Mouse (Mus musculus) megakaryocyte, adult 5-6 weeks (primary cell): ENCODE results near the gene Cln5. TPM values are rescaled to one million over a fixed set of nuclear protein-coding genes. Genes with fewer than 3 reads are reported as not detected.
A peak's percentile ranks its signal among the peaks of the same experiment; 100 is the strongest.

Experiments used
- ATAC-seq: 2 replicates; pipeline ENCODE4 v1.8.0; 2016; ENCODE audit warnings: mild to moderate bottlenecking, inconsistent platforms; ENCODE audit not compliant: poor library complexity, severe bottlenecking
- total RNA-seq, 2 experiments: library from RNA; stranded (forward) in 1 of 2; stranded (reverse) in 1 of 2; fragments of 153-499, 151-499 nt in 1 of 2; fragments of 221-1000, 200-1000 nt in 1 of 2; gene quantifications; 2 replicates each; pipeline versions ENCODE4 v1.2.3 to v1.2.4; 2015 to 2017

Gene Cln5
- total RNA-seq, 2 experiments from 2014 or later = 81.1 to 82.9 TPM

DNA sequence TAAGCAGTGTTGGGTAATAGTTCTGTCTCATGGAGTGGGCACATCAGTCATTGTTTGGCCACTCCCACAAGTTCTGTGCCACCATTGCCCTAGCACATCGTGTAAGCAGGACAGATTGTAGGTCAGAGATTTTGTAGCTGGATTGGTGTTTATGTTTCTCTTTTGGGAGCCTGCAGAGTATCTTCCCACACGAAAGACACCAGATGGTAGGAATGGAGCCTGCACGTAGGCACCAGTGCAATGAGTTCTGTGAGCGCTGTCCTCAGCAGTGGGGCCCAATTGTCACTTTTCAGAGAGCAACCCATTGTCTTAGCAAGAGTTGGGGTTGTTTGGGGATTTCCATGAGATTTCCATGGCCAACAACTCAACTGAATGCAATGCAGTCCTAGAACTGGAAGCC lies 40.0 kb downstream of the Cln5 start:
- no peak for ATAC-seq

DNA sequence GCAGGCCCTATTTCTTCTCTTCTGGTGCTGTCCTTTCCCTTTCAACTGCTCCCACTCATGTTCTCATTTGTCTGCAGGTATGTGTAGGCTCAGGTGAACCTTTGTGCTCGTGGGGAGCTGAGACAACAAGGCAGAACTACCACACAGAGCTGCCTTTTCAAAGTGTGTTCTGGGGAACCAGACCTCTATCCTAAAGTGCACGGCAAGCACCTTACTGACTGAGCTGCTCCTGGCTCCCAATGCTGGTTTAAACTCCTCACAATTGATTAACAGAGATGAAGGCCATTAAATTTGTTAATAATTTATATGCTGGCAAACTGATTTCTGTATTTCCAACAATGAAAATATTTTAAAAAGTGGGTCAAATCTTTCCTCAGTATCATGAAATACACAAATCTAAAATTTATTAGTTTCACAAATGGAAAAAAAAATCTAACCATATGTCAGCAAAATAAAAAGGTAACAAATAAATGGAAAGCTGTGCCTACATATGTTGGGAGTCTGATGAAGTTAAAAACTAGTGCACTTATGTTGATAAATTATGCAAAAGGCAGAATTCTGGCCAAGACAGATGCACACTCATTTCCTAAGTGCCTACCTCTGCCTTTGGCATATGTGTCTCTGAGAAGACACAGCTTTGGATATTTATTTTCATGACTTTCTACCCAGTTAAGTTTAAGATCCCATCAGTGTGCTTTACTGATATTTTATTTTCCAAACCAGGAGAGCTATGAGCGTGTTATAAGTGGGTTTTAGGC lies 42.8 kb downstream of the Cln5 start:
- ATAC-seq = no peak

- ATAC-seq = peak; percentile 88
These were observed 45.1 kb downstream of the Cln5 start for GRCm38 (mm10) chr14:103114994-103115670.

GRCm38 (mm10) chr14:103125756-103126155 lies 55.7 kb downstream of the Cln5 start:
- no peak for ATAC-seq

Other genes starting within 250 kb of the Cln5 start
- 460 and 558 TPM in 2 replicates for gene Kctd12, start 87.6 kb upstream of the Cln5 start, total RNA-seq (2015)
- 335 and 358 TPM in 2 replicates for gene Kctd12, start 87.6 kb upstream of the Cln5 start, total RNA-seq (2017)
- gene Acod1, start 23.2 kb upstream of the Cln5 start, total RNA-seq (2015) = 1.5 and 1.8 TPM in 2 replicates
- 1.8 and 2.0 TPM in 2 replicates for gene Acod1, start 23.2 kb upstream of the Cln5 start, total RNA-seq (2017)
- 46.3 and 51.3 TPM in 2 replicates for gene Fbxl3, start 29.4 kb downstream of the Cln5 start, total RNA-seq (2015)
- 72.7 and 92.4 TPM in 2 replicates for gene Fbxl3, start 29.4 kb downstream of the Cln5 start, total RNA-seq (2017)